Mouse (Mus musculus) mouse embryonic stem cell (cell line): ENCODE results near the gene Ggt6.
"Not testable (repeated sequence)": the region's sequence is repeated elsewhere in the genome, so short reads cannot be mapped to it uniquely, and the experiment has no call there.

Experiments
- in situ Hi-C, 2 experiments: fragments of 300-500 bp; cut with MboI; formaldehyde crosslinking; loops; 1 replicate in 1 of 2; 3 replicates in 1 of 2; pipeline ENCODE4 v1.14.3; 2019 to 2020; ENCODE audit warnings: low sequenced_read_pairs in 2 of 2, low pct_unique_long_range_greater_than_20kb in 1 of 2, mixed read lengths in 1 of 2; ENCODE audit not compliant: unreplicated experiment in 1 of 2

Gene Ggt6

GRCm38 (mm10) chr11:72428694-72429093 is 6.6 kb upstream of the Ggt6 start:
- in situ Hi-C loops: loop anchor here in 1 of 2 experiments (5.0 to 10.0 kb wide), 2 partner anchors 86 to 214 kb away; partner anchors contain the start of gene Med31

- in situ Hi-C loops: loop anchor here in 1 of 2 experiments (5.0 to 10.0 kb wide), 2 partner anchors 87 to 214 kb away; partner anchors contain the start of gene Med31
Measured at GRCm38 (mm10) chr11:72429288-72429690, 6.0 kb upstream of the Ggt6 start.

GRCm38 (mm10) chr11:72430311-72431068 is 4.8 kb upstream of the Ggt6 start:
- in situ Hi-C loops: not testable (repeated sequence)

- in situ Hi-C loops: no loop called here
Measured at GRCm38 (mm10) chr11:72435694-72436045, 344 bp downstream of the Ggt6 start.

GRCm38 (mm10) chr11:72436271-72436670 is 945 bp downstream of the Ggt6 start:
- in situ Hi-C loops: no loop called here

GRCm38 (mm10) chr11:72436756-72437650 is 1.7 kb downstream of the Ggt6 start:
- in situ Hi-C loops: no loop called here

GRCm38 (mm10) chr11:72438411-72438810 is 3.1 kb downstream of the Ggt6 start:
- in situ Hi-C loops: no loop called here

- in situ Hi-C loops: loop anchor here in 1 of 2 experiments (5.0 kb wide), 1 partner anchor 208 kb away; no protein-coding TSS in a partner anchor
Measured at GRCm38 (mm10) chr11:72440597-72440964, 5.3 kb downstream of the Ggt6 start.

GRCm38 (mm10) chr11:72440965-72441664 is 5.8 kb downstream of the Ggt6 start, which contains the start of gene Mybbp1a:
Mybbp1a (plus strand) TSS chr11:72441355.
- in situ Hi-C loops: loop anchor here in 1 of 2 experiments (5.0 kb wide), 1 partner anchor 209 kb away; no protein-coding TSS in a partner anchor

GRCm38 (mm10) chr11:72446311-72447105 is 11.2 kb downstream of the Ggt6 start:
- in situ Hi-C loops: no loop called here

GRCm38 (mm10) chr11:72447475-72447874 is 12.1 kb downstream of the Ggt6 start:
- in situ Hi-C loops: no loop called here

- in situ Hi-C loops: loop anchor here in 1 of 2 experiments (10.0 kb wide), 1 partner anchor 93 kb away; no protein-coding TSS in a partner anchor
Measured at GRCm38 (mm10) chr11:72452140-72452665, 16.9 kb downstream of the Ggt6 start.

GRCm38 (mm10) chr11:72453105-72453953 is 18.0 kb downstream of the Ggt6 start:
- in situ Hi-C loops: loop anchor here in 1 of 2 experiments (10.0 kb wide), 1 partner anchor 91 kb away; no protein-coding TSS in a partner anchor

GRCm38 (mm10) chr11:72455694-72456093 is 20.4 kb downstream of the Ggt6 start:
- in situ Hi-C loops: loop anchor here in 1 of 2 experiments (10.0 kb wide), 1 partner anchor 89 kb away; no protein-coding TSS in a partner anchor

GRCm38 (mm10) chr11:72457995-72458496 is 22.7 kb downstream of the Ggt6 start:
- in situ Hi-C loops: loop anchor here in 1 of 2 experiments (10.0 kb wide), 1 partner anchor 87 kb away; no protein-coding TSS in a partner anchor

GRCm38 (mm10) chr11:72458502-72458901 is 23.2 kb downstream of the Ggt6 start:
- in situ Hi-C loops: loop anchor here in 1 of 2 experiments (10.0 kb wide), 1 partner anchor 86 kb away; no protein-coding TSS in a partner anchor
